Mouse (Mus musculus): ENCODE results near the gene Gadd45b.

- no peak for TF ChIP-seq CTCF (IDR thresholded peaks at IDR 0.05)
- no peak for TF ChIP-seq EP300 (IDR thresholded peaks at IDR 0.05; ENCODE audit: insufficient read depth, low read depth, low read length)
These were observed 20.3 kb upstream of the Gadd45b start for GRCm38 (mm10) chr10:80909375-80910162.
